Mouse (Mus musculus) heart, postnatal 36 days (tissue): Measurements from ENCODE around the gene Tmx2. TPM values are rescaled to one million over a fixed set of nuclear protein-coding genes. Genes with fewer than 3 reads are reported as not detected.

Experiments used
- DNase-seq, 2 experiments: peaks; one replicate each; pipeline ENCODE4 v3.0.0; 2021 to 2022
- intact Hi-C: fragments of 180-260 bp; cut with DNase I; formaldehyde crosslinking; loops from one replicate; pipeline ENCODE4 v1.15.1; 2025
- total RNA-seq, 2 experiments: library from RNA; stranded (reverse); gene quantifications; 2 replicates each; pipeline ENCODE4 v1.2.3; 2021

Tmx2 gene
- total RNA-seq, 2 experiments from 2014 or later = 100 to 134 TPM

GRCm38 (mm10) chr2:84648369-84648768 lies 30.6 kb downstream of the Tmx2 start:
- no peak for DNase-seq
- intact Hi-C loops = no loop called here

- DNase-seq = no peak
- intact Hi-C loops = no loop called here
Observed at GRCm38 (mm10) chr2:84647051-84647568, 31.8 kb downstream of the Tmx2 start.

- intact Hi-C loops = no loop called here
- no peak for DNase-seq
Observed at GRCm38 (mm10) chr2:84646138-84646537, 32.8 kb downstream of the Tmx2 start.

- intact Hi-C loops = no loop called here
- no peak for DNase-seq
Observed at GRCm38 (mm10) chr2:84640833-84641232, 38.1 kb downstream of the Tmx2 start.

GRCm38 (mm10) chr2:84638428-84639220 lies 40.3 kb downstream of the Tmx2 start:
- DNase-seq = no peak
- intact Hi-C loops = no loop called here

- DNase-seq = peak in 1 of 2 experiments; percentile 29
- intact Hi-C loops = no loop called here
Observed at GRCm38 (mm10) chr2:84637452-84638165, 41.3 kb downstream of the Tmx2 start.

GRCm38 (mm10) chr2:84636231-84636741 lies 42.7 kb downstream of the Tmx2 start:
- intact Hi-C loops = no loop called here
- peak; percentile 39 to 63 for DNase-seq

- peak; percentile 90 for DNase-seq
- intact Hi-C loops = loop anchor here (1.0 to 2.0 kb wide), 2 partner anchors 15 to 17 kb away; partner anchors contain the start of gene Ctnnd1
Observed at GRCm38 (mm10) chr2:84635611-84636010, 43.3 kb downstream of the Tmx2 start.

GRCm38 (mm10) chr2:84634934-84635482 lies 43.9 kb downstream of the Tmx2 start:
- DNase-seq = peak in 1 of 2 experiments; percentile 49
- intact Hi-C loops = loop anchor here (1.0 to 2.0 kb wide), 2 partner anchors 15 to 16 kb away; partner anchors contain the start of gene Ctnnd1

- DNase-seq = no peak
- intact Hi-C loops = loop anchor here (2.0 kb wide), 1 partner anchor 15 kb away; no protein-coding TSS in a partner anchor
Observed at GRCm38 (mm10) chr2:84634006-84634405, 44.9 kb downstream of the Tmx2 start.

GRCm38 (mm10) chr2:84632999-84633398 lies 45.9 kb downstream of the Tmx2 start:
- DNase-seq = no peak
- intact Hi-C loops = no loop called here

- DNase-seq = no peak
- intact Hi-C loops = no loop called here
Observed at GRCm38 (mm10) chr2:84632001-84632400, 46.9 kb downstream of the Tmx2 start.

GRCm38 (mm10) chr2:84627036-84627435 lies 51.9 kb downstream of the Tmx2 start:
- intact Hi-C loops = no loop called here
- DNase-seq = no peak

- intact Hi-C loops = no loop called here
- no peak for DNase-seq
Observed at GRCm38 (mm10) chr2:84626366-84626975, 52.5 kb downstream of the Tmx2 start.

GRCm38 (mm10) chr2:84624201-84624600 lies 54.7 kb downstream of the Tmx2 start:
- intact Hi-C loops = no loop called here
- DNase-seq = no peak

GRCm38 (mm10) chr2:84623428-84624119 lies 55.4 kb downstream of the Tmx2 start:
- no peak for DNase-seq
- intact Hi-C loops = no loop called here

- DNase-seq = no peak
- intact Hi-C loops = no loop called here
Observed at GRCm38 (mm10) chr2:84622668-84623067, 56.3 kb downstream of the Tmx2 start.
